Mouse (Mus musculus) erythroblast, embryonic 14.5 days (primary cell): Measurements from ENCODE around the gene Flii. TPM values are rescaled to one million over a fixed set of nuclear protein-coding genes. Genes with fewer than 3 reads are reported as not detected.

Experiments
- H3K27me3 ChIP-seq: 2 replicates; pipeline ENCODE4 v1.6.1; 2012; ENCODE audit warnings: inconsistent platforms; ENCODE audit not compliant: control insufficient read depth
- H3K36me3 ChIP-seq: 2 replicates; pipeline ENCODE4 v1.6.1; 2012; ENCODE audit warnings: mild to moderate bottlenecking, inconsistent platforms; ENCODE audit not compliant: control insufficient read depth
- H3K4me1 ChIP-seq: 2 replicates; pipeline ENCODE4 v1.6.1; 2012; ENCODE audit warnings: inconsistent platforms; ENCODE audit not compliant: control insufficient read depth
- H3K4me3 ChIP-seq: replicated peaks from 2 replicates; pipeline ENCODE3; 2012; ENCODE audit warnings: moderate library complexity, mild to moderate bottlenecking, inconsistent platforms
- H3K9me3 ChIP-seq: 2 replicates; pipeline ENCODE4 v1.6.1; 2012; ENCODE audit warnings: low read length, inconsistent platforms, mixed read lengths; ENCODE audit not compliant: control insufficient read depth
- GATA1 ChIP-seq: IDR thresholded peaks from 2 replicates; pipeline ENCODE4 v1.6.1; 2012; ENCODE audit warnings: low read length, inconsistent platforms, mixed read lengths
- TAL1 ChIP-seq: IDR thresholded peaks from 3 replicates; pipeline ENCODE4 v1.6.1; 2012; ENCODE audit warnings: low read length, inconsistent platforms, mixed read lengths
- polyA plus RNA-seq: library from polyadenylated mRNA; stranded (reverse); fragments of >175 nt; gene quantifications from 2 replicates; pipeline ENCODE4 v1.2.3, GENCODE M21; 2012

Flii gene
- polyA plus RNA-seq, 1 experiment, result 6.9 TPM

GRCm38 (mm10) chr11:60700320-60701185 lies 26.5 kb downstream of the Flii start:
- no peak for TF ChIP-seq TAL1
- TF ChIP-seq GATA1, result no peak; the same call in 1 of the 2 replicates
- no peaks in the 10 kb centered on the region for H3K27me3 ChIP-seq
- no peaks in the 10 kb centered on the region for H3K9me3 ChIP-seq
- peaks cover 46% of the 10 kb centered on the region for H3K4me1 ChIP-seq
- H3K4me3 ChIP-seq, result peak overlapping the region; percentile 95
- peaks cover 38% of the 10 kb centered on the region for H3K36me3 ChIP-seq

- peaks cover 46% of the 10 kb centered on the region for H3K4me1 ChIP-seq
- H3K27me3 ChIP-seq, result peaks cover 2% of the 10 kb centered on the region; the same call in 1 of the 2 replicates
- peaks cover 28% of the 10 kb centered on the region for H3K36me3 ChIP-seq
- H3K4me3 ChIP-seq, result peak within 1 kb of the TSS; percentile 95
- no peaks in the 10 kb centered on the region for H3K9me3 ChIP-seq
- no peak for TF ChIP-seq TAL1
These were observed 27.5 kb downstream of the Flii start, which contains the start of gene Llgl1 for GRCm38 (mm10) chr11:60699524-60700075. Gene Llgl1 (plus strand): TSS chr11:60699723.

GRCm38 (mm10) chr11:60698806-60699523 lies 28.1 kb downstream of the Flii start:
- Histone ChIP-seq H3K4me1 (peaks cover 46% of the 10 kb centered on the region), H3K36me3 (peaks cover 22% of the 10 kb centered on the region), H3K4me3 (peak overlapping the region; percentile 95), H3K9me3 (no peaks in the 10 kb centered on the region), H3K27me3 (peaks cover 2% of the 10 kb centered on the region; the same call in 1 of the 2 replicates)
- TF ChIP-seq TAL1 (no peak), GATA1 (no peak)

GRCm38 (mm10) chr11:60697561-60697960 lies 29.5 kb downstream of the Flii start:
- TF ChIP-seq GATA1 (no peak), TAL1 (no peak)
- H3K4me3 ChIP-seq, result no peak overlapping the region
- peaks cover 37% of the 10 kb centered on the region for H3K4me1 ChIP-seq
- H3K27me3 ChIP-seq, result peaks cover 6% of the 10 kb centered on the region
- H3K9me3 ChIP-seq, result no peaks in the 10 kb centered on the region
- H3K36me3 ChIP-seq, result peaks cover 8% of the 10 kb centered on the region

GRCm38 (mm10) chr11:60696165-60696564 lies 30.9 kb downstream of the Flii start:
- H3K27me3 ChIP-seq, result peaks cover 8% of the 10 kb centered on the region
- no peak overlapping the region for H3K4me3 ChIP-seq
- no peaks in the 10 kb centered on the region for H3K36me3 ChIP-seq
- no peaks in the 10 kb centered on the region for H3K9me3 ChIP-seq
- H3K4me1 ChIP-seq, result peaks cover 25% of the 10 kb centered on the region
- TF ChIP-seq TAL1, result no peak

Other genes with a start within 250 kb of the Flii start
- gene Alkbh5, start 190.9 kb downstream of the Flii start, polyA plus RNA-seq, result 2.2 and 2.5 TPM in 2 replicates
- gene Llgl1, start 27.5 kb downstream of the Flii start, polyA plus RNA-seq, result 2.5 and 4.0 TPM in 2 replicates
- 0.38 and 0.50 TPM in 2 replicates for gene Mief2, start 1.1 kb upstream of the Flii start, polyA plus RNA-seq
- gene Top3a, start 50.1 kb upstream of the Flii start, polyA plus RNA-seq, result 0.31 and 0.42 TPM in 2 replicates
- gene Smcr8, start 50.3 kb upstream of the Flii start, polyA plus RNA-seq, result 0.05 and 0.06 TPM in 2 replicates
- gene Shmt1, start 84.5 kb upstream of the Flii start, polyA plus RNA-seq, result not detected in 2 replicates
- 0.26 and 0.32 TPM in 2 replicates for gene Dhrs7b, start 103.4 kb upstream of the Flii start, polyA plus RNA-seq
- 1.3 and 1.8 TPM in 2 replicates for gene Tmem11, start 152.0 kb upstream of the Flii start, polyA plus RNA-seq
- 15.0 and 24.8 TPM in 2 replicates for gene Natd1, start 187.5 kb upstream of the Flii start, polyA plus RNA-seq
- gene Map2k3, start 204.8 kb upstream of the Flii start, polyA plus RNA-seq, result 59.8 and 102 TPM in 2 replicates